Mouse (Mus musculus) cerebellum, adult 9-10 months (tissue): ENCODE results near the gene Cxcr2.
A peak's percentile ranks its signal among the peaks of the same experiment; 100 is the strongest.

Source experiments
- DNase-seq: peaks from one replicate; pipeline ENCODE4 v3.0.0; 2022

Cxcr2 gene

GRCm38 (mm10) chr1:74153461-74154184 is at the start of gene Cxcr2:
Gene Cxcr2, plus strand, starts transcription at chr1:74153989.
- no peak for DNase-seq

GRCm38 (mm10) chr1:74105660-74106059 is 48.1 kb upstream of the Cxcr2 start:
- no peak for DNase-seq

- no peak for DNase-seq
Measured at GRCm38 (mm10) chr1:74106214-74106613, 47.6 kb upstream of the Cxcr2 start.

GRCm38 (mm10) chr1:74107931-74108618 is 45.7 kb upstream of the Cxcr2 start:
- no peak for DNase-seq

GRCm38 (mm10) chr1:74109670-74110069 is 44.1 kb upstream of the Cxcr2 start:
- DNase-seq, result no peak

GRCm38 (mm10) chr1:74110932-74111695 is 42.7 kb upstream of the Cxcr2 start:
- no peak for DNase-seq

- DNase-seq, result no peak
Measured at GRCm38 (mm10) chr1:74111696-74112030, 42.1 kb upstream of the Cxcr2 start.

GRCm38 (mm10) chr1:74113071-74113470 is 40.7 kb upstream of the Cxcr2 start:
- no peak for DNase-seq

- no peak for DNase-seq
Measured at GRCm38 (mm10) chr1:74117876-74118275, 35.9 kb upstream of the Cxcr2 start.

GRCm38 (mm10) chr1:74119115-74119514 is 34.7 kb upstream of the Cxcr2 start:
- DNase-seq, result no peak

- no peak for DNase-seq
Measured at GRCm38 (mm10) chr1:74121138-74121537, 32.7 kb upstream of the Cxcr2 start.

GRCm38 (mm10) chr1:74121821-74122576 is 31.8 kb upstream of the Cxcr2 start:
- DNase-seq, result no peak

GRCm38 (mm10) chr1:74123215-74123614 is 30.6 kb upstream of the Cxcr2 start:
- DNase-seq, result no peak

- DNase-seq, result no peak
Measured at GRCm38 (mm10) chr1:74124021-74124981, 29.5 kb upstream of the Cxcr2 start, which contains the start of gene Tns1. Gene Tns1, minus strand, starts transcription at chr1:74124449.

- peak; percentile 40 for DNase-seq
Measured at GRCm38 (mm10) chr1:74124991-74125552, 28.7 kb upstream of the Cxcr2 start, which contains the start of gene Rufy4. Gene Rufy4, plus strand, starts transcription at chr1:74125541.

- DNase-seq, result no peak
Measured at GRCm38 (mm10) chr1:74130883-74131659, 22.7 kb upstream of the Cxcr2 start.

- no peak for DNase-seq
Measured at GRCm38 (mm10) chr1:74132011-74132410, 21.8 kb upstream of the Cxcr2 start.

- DNase-seq, result no peak
Measured at GRCm38 (mm10) chr1:74133954-74134353, 19.8 kb upstream of the Cxcr2 start.

- no peak for DNase-seq
Measured at GRCm38 (mm10) chr1:74135326-74135950, 18.4 kb upstream of the Cxcr2 start.

GRCm38 (mm10) chr1:74139415-74139814 is 14.4 kb upstream of the Cxcr2 start:
- DNase-seq, result no peak
